Mouse (Mus musculus): ENCODE data around the gene Tmem242. TPM values are rescaled to one million over a fixed set of nuclear protein-coding genes. Genes with fewer than 3 reads are reported as not detected.
"Not testable (repeated sequence)": the region's sequence is repeated elsewhere in the genome, so short reads cannot be mapped to it uniquely, and the experiment has no call there.

Tmem242 gene
- total RNA-seq (2021) = 100 to 1,000 TPM; 124 to 126 TPM

DNA sequence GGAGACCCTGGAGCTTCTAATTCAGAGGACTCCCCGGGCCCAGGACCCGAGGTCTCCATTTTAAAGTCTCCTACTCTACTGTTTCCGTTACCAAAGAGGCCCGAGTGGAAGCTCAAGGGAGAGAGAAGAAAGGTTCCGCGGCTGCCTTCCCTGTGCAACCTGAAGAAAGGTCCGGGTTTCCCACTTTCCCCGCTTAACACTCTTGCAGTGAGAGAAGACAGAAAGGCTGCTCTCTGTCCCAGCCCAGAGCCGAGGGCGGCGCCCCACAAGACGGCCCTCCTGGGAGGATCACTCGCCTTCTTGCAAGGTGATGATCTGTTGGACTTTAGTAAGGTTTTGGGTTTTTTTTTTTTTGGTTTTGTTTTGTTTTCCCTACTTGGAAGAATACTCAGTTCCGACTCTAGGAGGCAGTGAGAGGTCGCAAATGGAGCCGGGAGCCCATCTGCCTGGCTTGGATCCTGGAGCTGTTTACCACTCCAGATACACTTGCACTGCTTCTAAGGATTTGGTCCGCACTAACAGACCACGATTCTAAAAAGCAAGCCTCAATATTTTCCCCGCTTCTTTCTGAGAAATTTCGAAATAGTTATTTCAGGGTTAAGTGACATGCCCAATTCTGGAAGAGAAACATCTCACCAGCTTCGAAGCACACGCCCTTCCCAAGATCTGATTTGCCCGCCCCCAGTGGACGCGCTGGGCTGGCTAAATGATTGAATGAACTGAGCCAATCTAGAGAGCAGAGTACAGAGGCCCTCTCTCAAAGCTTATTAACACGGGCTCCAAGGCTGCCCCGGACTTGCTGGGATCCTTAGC lies at the start of gene Tmem242:
Gene Tmem242, minus strand, starts transcription at position 101 of the 813 bp plus-strand sequence.
- intact Hi-C loops (cut with DNase I) = loop anchor here (1.0 to 5.0 kb wide), 5 partner anchors 52 to 313 kb away; partner anchors contain the start of gene Zdhhc14
- DNase-seq = peak; percentile 95 to 97

DNA sequence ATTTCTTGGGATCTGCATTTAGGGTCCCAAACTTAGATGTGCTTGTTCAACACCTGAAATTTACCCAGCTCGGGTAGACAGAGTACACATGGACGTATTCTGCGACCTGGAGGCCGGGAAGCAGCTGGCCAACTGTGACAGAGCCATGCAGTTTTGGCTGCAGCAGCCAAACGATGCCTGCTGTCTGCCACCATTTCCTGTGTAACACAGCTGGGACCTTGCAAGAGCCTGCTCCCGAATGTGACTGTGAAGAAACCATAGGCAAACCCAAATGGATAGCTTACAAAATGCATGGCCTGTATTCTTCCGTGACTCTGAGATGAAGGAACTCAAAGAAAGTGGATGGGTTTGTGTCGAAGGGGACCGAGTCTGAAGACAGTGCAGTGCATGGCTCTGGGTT lies 48.1 kb upstream of the Tmem242 start:
- DNase-seq = no peak
- intact Hi-C loops (cut with DNase I) = no loop called here

DNA sequence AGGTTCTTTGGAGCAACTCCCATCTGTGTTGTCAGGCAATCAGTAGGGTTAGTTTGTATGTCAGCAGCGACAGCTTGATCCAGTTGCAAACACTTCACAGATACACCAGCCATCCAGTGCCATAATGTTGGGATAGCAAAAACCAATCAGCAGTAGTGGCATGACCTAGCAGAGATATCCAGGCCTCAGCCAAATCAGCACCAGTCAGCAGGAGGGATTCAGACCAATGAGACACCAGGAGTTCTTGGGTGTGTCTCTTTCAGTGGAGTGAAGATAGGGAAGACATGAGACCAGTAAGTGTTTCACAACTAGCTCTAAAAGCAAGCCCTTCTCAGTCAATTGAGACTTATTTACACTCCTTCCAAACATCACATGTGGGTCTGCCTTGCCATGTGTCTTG lies 44.6 kb upstream of the Tmem242 start:
- intact Hi-C loops (cut with DNase I) = no loop called here
- DNase-seq = no peak

- no peak for DNase-seq
- intact Hi-C loops (cut with DNase I) = no loop called here
These were observed 43.4 kb upstream of the Tmem242 start for GRCm38 (mm10) chr17:5483456-5483855.

GRCm38 (mm10) chr17:5475960-5476725 lies 36.1 kb upstream of the Tmem242 start:
- no peak for DNase-seq

GRCm38 (mm10) chr17:5472268-5472667 lies 32.2 kb upstream of the Tmem242 start:
- no peak for DNase-seq
- intact Hi-C loops (cut with DNase I) = no loop called here

More at GRCm38 (mm10) chr17:5475960-5476725, 36.1 kb upstream of the Tmem242 start:
- intact Hi-C loops (cut with DNase I) = no loop called here

GRCm38 (mm10) chr17:5467177-5467576 lies 27.1 kb upstream of the Tmem242 start:
- intact Hi-C loops (cut with DNase I) = no loop called here
- DNase-seq = no peak

DNA sequence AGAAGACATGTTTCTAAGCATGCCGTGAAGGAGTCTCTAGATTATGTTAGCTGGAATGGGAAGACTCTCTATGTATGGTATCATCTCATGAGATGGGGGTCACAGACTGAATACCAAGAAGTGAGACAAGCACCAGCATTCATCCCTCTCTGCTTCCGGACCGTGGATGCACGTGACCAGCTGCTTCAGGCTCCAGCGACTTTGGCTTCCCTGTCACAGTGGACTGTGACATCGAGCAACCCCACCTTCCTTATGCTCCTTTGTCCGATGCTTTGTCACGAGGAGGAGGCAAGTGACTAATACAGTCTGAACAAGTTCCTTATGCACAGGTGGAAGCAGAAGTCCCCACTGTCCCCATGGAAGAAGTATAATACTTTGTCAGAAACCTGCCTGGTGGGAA lies 26.7 kb upstream of the Tmem242 start:
- intact Hi-C loops (cut with DNase I) = no loop called here
- no peak for DNase-seq

GRCm38 (mm10) chr17:5463912-5464311 lies 23.9 kb upstream of the Tmem242 start:
- no peak for DNase-seq
- intact Hi-C loops (cut with DNase I) = no loop called here

DNA sequence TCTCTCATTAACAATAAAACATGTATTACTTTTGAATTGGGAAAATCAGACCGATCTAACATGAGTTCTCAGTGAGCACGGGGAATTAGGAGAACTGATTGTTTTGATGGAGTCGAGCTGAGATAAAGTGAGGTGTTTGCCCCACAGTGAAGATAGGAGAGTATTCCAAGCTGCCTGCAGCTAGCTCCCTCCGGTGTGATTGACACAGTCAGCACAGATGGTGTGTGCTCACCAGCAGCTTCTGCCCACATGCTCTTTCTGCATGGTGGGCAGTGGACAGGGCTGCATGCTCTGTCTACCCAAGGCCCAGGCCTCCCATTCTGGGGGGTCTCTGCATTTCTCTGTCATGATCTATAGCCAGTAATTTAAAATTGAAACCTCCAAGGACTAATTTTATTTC lies 13.6 kb upstream of the Tmem242 start:
- no peak for DNase-seq
- intact Hi-C loops (cut with DNase I) = no loop called here

- intact Hi-C loops (cut with DNase I) = loop anchor here (5.0 kb wide), 2 partner anchors 94 to 289 kb away; no protein-coding TSS in a partner anchor
These were observed 3.7 kb upstream of the Tmem242 start for GRCm38 (mm10) chr17:5443751-5444150.

DNA sequence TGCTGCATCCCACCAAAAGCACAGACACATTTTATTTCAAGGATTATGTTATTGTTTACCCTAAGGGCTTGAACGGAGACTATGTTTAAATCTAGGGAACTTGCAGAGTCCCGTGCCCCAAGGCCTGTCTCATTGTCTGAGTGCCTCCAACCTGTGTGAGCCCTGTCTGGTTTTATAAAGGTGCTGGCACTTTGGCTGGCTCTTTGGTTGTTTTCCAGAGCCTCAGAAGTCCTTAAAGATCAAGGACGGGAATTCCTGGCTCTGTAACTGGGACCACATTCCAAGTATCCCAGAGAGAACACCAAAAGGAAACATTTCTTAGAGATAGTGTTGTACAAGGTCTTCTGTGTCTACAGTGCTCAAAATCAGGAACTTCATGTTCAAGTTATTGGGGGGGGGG lies 3.2 kb upstream of the Tmem242 start:
- no peak for DNase-seq
- intact Hi-C loops (cut with DNase I) = loop anchor here (5.0 kb wide), 2 partner anchors 94 to 289 kb away; no protein-coding TSS in a partner anchor

More at GRCm38 (mm10) chr17:5443751-5444150, 3.7 kb upstream of the Tmem242 start:
- DNase-seq = peak; percentile 29 to 39

- intact Hi-C loops (cut with DNase I) = loop anchor here (5.0 kb wide), 2 partner anchors 95 to 290 kb away; no protein-coding TSS in a partner anchor
These were observed 2.3 kb upstream of the Tmem242 start for GRCm38 (mm10) chr17:5442403-5442802.

GRCm38 (mm10) chr17:5439831-5440158 lies 264 bp downstream of the Tmem242 start:
- intact Hi-C loops (cut with DNase I) = loop anchor here (1.0 to 5.0 kb wide), 6 partner anchors 53 to 453 kb away; partner anchors contain the start of gene Zdhhc14
- DNase-seq = no peak

More at GRCm38 (mm10) chr17:5442403-5442802, 2.3 kb upstream of the Tmem242 start:
- not testable (repeated sequence) for DNase-seq

GRCm38 (mm10) chr17:5429772-5430133 lies 10.3 kb downstream of the Tmem242 start:
- no peak for DNase-seq
- intact Hi-C loops (cut with DNase I) = loop anchor here (1.0 kb wide), 1 partner anchor 322 kb away; no protein-coding TSS in a partner anchor

- DNase-seq = peak; percentile 93 to 97
- intact Hi-C loops (cut with DNase I) = loop anchor here (1.0 kb wide), 1 partner anchor 322 kb away; no protein-coding TSS in a partner anchor
These were observed 10.8 kb downstream of the Tmem242 start for GRCm38 (mm10) chr17:5429090-5429771.

DNA sequence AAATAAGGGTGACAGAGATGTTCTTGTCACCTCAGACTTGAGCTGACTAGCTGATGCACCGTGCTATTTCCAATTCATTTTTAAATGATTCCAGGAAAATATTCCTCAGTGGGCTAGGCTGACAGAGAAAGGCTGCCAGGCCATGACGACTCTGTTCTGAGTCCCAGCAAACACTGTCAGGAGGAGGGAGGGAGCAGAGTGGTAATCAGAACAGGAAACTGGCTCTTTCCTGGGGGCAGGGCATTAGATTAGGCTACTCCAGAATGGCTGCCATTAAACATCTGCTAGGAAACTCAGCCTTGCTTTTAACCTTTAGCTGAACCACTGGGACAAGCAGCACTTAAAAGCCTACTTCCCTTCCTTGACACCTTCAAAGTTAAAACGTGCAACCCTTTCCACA lies 14.9 kb downstream of the Tmem242 start:
- peak; percentile 48 to 57 for DNase-seq

DNA sequence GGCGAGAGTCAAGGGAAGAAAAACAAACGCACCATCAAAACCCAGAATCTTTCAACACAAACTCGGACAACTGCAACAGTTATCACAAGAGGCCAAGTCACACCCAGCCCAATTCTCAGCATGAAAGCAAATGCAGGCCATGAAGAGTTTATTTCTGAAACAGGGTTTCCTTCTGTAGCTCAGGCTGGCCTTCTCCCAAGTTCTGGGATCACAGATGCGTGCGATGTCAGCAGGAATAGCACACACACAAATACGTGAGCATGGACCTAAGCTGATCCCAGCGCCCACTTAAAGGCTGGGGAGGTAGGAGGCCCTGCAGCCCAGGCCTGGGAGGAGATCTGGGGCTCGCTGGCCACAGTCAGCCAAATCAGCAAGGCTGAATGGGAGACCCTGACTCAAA lies 15.9 kb downstream of the Tmem242 start:
- intact Hi-C loops (cut with DNase I) = no loop called here
- DNase-seq = no peak

More for the DNA sequence above, 14.9 kb downstream of the Tmem242 start:
- intact Hi-C loops (cut with DNase I) = no loop called here

- intact Hi-C loops (cut with DNase I) = no loop called here
- DNase-seq = no peak
These were observed 18.2 kb downstream of the Tmem242 start for GRCm38 (mm10) chr17:5421835-5422234.

GRCm38 (mm10) chr17:5419771-5420518 lies 20.1 kb downstream of the Tmem242 start:
- no peak for DNase-seq
- intact Hi-C loops (cut with DNase I) = no loop called here

Measured in heart, postnatal 10 days (tissue).